Mouse (Mus musculus): ENCODE measurements around the gene Tmem176a.

Gene Tmem176a

DNA sequence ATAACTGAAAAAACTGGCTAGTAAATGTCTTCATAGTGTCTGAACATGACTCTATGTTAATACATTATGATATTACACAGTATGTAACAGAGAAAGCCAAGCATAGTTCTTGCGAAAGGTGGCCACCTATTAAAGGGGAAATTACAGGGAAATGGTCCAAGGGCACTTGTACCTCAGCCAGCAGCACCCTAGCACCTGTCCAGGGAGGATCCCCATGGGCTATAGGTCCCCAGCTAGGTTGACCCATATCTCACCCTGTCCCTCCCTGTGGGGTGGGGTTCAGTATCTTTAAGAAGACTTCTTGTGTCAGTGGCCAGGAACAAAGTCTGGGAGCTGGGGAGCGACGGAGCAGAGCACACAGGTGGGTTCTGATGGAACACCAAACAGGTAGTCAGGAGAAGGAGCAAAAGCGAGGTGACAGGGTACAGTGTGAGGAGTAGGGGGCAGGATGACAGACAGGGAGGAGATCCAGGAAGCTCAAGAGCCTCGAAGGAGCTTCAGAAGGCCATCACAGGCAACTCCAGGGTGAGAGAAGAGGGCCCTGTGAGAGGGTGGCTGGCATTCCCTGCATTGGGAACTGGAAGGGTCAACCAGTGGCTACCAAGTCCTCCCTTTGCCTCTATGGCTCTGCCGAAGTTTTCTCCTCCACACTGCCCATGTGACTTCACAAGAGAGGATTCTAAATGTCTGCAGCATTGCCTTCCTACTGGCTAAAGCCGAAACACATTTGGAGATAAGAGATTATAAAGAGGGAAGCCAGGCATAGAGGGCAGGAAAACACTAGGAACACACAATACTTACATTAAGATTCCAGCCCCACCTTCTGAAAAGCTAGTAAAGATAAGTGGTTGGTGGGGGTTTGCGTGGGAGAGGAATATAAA is 54.5 kb downstream of the Tmem176a start:
- DNase-seq, result no peak

DNA sequence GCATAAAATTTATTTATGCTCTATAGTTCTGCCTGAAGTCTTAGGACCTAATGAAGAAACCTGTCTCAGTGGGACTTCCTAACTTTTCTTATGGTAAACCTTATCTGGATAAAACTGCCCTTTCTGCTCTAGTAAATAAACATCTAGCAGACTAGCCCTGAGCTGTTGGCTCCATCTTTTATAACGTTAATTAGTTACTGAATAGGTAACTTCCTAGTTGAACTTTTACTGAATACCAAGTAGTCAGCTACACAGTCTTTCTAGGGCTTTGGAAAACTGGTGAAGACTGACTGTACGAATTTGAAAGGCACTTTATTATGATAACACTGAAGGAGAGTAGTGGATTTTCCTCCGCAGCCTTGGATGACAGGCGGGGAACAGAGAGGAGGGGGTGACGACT is 55.2 kb downstream of the Tmem176a start:
- no peak for DNase-seq
